Mouse (Mus musculus) cerebellum, postnatal 14 days (tissue): ENCODE data around the gene Atp6v0b.

Experiments used
- DNase-seq, 2 experiments: peaks; one replicate each; pipeline ENCODE4 v3.0.0; 2021; ENCODE audit warnings: mixed read lengths in 2 of 2

Gene Atp6v0b

GRCm38 (mm10) chr4:117908834-117909453, 21.8 kb upstream of the Atp6v0b start:
- peak in 1 of 2 experiments; percentile 55 for DNase-seq

- DNase-seq, result no peak
Measured at GRCm38 (mm10) chr4:117906196-117906595, 19.1 kb upstream of the Atp6v0b start.

GRCm38 (mm10) chr4:117904761-117905160, 17.6 kb upstream of the Atp6v0b start:
- peak in 1 of 2 experiments; percentile 63 for DNase-seq

- no peak for DNase-seq
Measured at GRCm38 (mm10) chr4:117904094-117904493, 17.0 kb upstream of the Atp6v0b start.

- DNase-seq, result no peak
Measured at GRCm38 (mm10) chr4:117898111-117898510, 11.0 kb upstream of the Atp6v0b start.

- peak; percentile 83 to 84 for DNase-seq
Measured at GRCm38 (mm10) chr4:117896031-117896430, 8.9 kb upstream of the Atp6v0b start.

- DNase-seq, result peak in 1 of 2 experiments; percentile 40
Measured at GRCm38 (mm10) chr4:117895339-117895738, 8.2 kb upstream of the Atp6v0b start.

GRCm38 (mm10) chr4:117894601-117895000, 7.5 kb upstream of the Atp6v0b start:
- no peak for DNase-seq

GRCm38 (mm10) chr4:117893376-117893775, 6.2 kb upstream of the Atp6v0b start:
- DNase-seq, result peak in 1 of 2 experiments; percentile 12

- peak; percentile 86 to 91 for DNase-seq
Measured at GRCm38 (mm10) chr4:117891738-117892161, 4.6 kb upstream of the Atp6v0b start, which contains the start of gene Dph2. Dph2 (minus strand) TSS chr4:117892032.

- no peak for DNase-seq
Measured at GRCm38 (mm10) chr4:117890750-117891149, 3.6 kb upstream of the Atp6v0b start.

GRCm38 (mm10) chr4:117890031-117890430, 2.9 kb upstream of the Atp6v0b start:
- no peak for DNase-seq

GRCm38 (mm10) chr4:117889471-117889870, 2.3 kb upstream of the Atp6v0b start:
- DNase-seq, result no peak

GRCm38 (mm10) chr4:117887920-117888319, 787 bp upstream of the Atp6v0b start:
- no peak for DNase-seq

- peak in 1 of 2 experiments; percentile 56 for DNase-seq
Measured at GRCm38 (mm10) chr4:117886644-117887043, 489 bp downstream of the Atp6v0b start.

GRCm38 (mm10) chr4:117885994-117886393, 1.1 kb downstream of the Atp6v0b start:
- no peak for DNase-seq

- no peak for DNase-seq
Measured at GRCm38 (mm10) chr4:117885093-117885492, 2.0 kb downstream of the Atp6v0b start.

- no peak for DNase-seq
Measured at GRCm38 (mm10) chr4:117884146-117884545, 3.0 kb downstream of the Atp6v0b start.

GRCm38 (mm10) chr4:117882701-117883691, 4.1 kb downstream of the Atp6v0b start, which contains the start of gene B4galt2:
B4galt2 (minus strand) TSS chr4:117883487.
- peak; percentile 74 to 78 for DNase-seq

GRCm38 (mm10) chr4:117878703-117879102, 8.4 kb downstream of the Atp6v0b start:
- DNase-seq, result no peak

- no peak for DNase-seq
Measured at GRCm38 (mm10) chr4:117878301-117878700, 8.8 kb downstream of the Atp6v0b start.

- DNase-seq, result no peak
Measured at GRCm38 (mm10) chr4:117873615-117874014, 13.5 kb downstream of the Atp6v0b start.

- no peak for DNase-seq
Measured at GRCm38 (mm10) chr4:117872471-117872886, 14.7 kb downstream of the Atp6v0b start, which contains the start of gene Ccdc24. Ccdc24 (minus strand) TSS chr4:117872557.
